Mouse (Mus musculus) left cerebral cortex, postnatal 25 days (tissue): Measurements from ENCODE around the gene Prl4a1. TPM values are rescaled to one million over a fixed set of nuclear protein-coding genes. Genes with fewer than 3 reads are reported as not detected.
"Not testable (repeated sequence)": the region's sequence is repeated elsewhere in the genome, so short reads cannot be mapped to it uniquely, and the experiment has no call there.

Source experiments
- DNase-seq, 2 experiments: peaks; one replicate each; pipeline ENCODE4 v3.0.0; 2022; ENCODE audit warnings: low spot score in 2 of 2, mixed read lengths in 1 of 2
- intact Hi-C: fragments of 180-260 bp; cut with DNase I; formaldehyde crosslinking; loops from one replicate; pipeline ENCODE4 v1.15.1; 2025
- total RNA-seq, 2 experiments: library from RNA; stranded (reverse); gene quantifications; 2 replicates each; pipeline ENCODE4 v1.2.3; 2021

The Prl4a1 gene
- total RNA-seq: not detected

DNA sequence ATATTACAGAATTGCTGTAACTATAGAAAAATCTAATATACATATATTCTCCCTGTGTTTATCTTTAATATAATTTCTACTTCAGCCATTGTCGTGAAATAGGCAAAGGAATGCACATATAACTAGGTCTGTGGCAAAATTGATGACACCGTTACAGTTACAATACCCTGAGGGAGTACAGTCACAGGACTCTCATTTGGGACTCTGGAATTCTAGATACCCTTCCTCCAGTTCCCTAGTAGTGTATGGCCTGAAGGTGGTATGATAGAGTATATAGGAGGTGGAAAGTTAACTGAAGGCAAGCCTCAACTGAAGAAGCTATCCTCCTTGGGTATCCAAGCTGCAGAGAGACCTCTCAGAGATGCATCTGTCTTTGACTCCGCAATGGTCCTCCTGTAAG, at the start of gene Prl4a1:
TSS of gene Prl4a1 (plus strand) at position 301 of the 400 bp plus-strand sequence.
- intact Hi-C loops: no loop called here
- DNase-seq: no peak

GRCm38 (mm10) chr13:27972931-27973330, 43.1 kb upstream of the Prl4a1 start:
- DNase-seq: no peak
- intact Hi-C loops: no loop called here

- DNase-seq, intact Hi-C loops: not testable (repeated sequence)
Measured at GRCm38 (mm10) chr13:27974281-27974680, 41.7 kb upstream of the Prl4a1 start.

DNA sequence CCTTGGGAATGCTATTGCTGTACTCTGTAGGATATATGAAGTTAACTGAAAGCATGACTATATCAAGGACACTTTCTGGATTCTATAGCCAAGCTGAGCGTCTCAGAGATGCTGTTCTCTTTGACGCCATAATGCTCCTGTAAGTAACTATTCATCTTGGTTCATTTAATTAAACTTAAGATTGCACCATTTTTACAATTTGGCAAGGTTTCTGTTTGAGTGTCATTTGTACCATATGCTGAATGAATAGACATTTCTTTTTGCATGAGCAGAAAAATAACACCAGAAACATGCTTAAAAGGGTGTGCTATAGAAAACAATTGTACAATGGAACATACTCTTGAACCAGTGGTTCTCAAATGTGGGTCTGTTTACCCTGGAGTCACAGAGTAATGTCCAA, 38.4 kb upstream of the Prl4a1 start:
- intact Hi-C loops: no loop called here
- DNase-seq: peak in 1 of 2 experiments; percentile 8

DNA sequence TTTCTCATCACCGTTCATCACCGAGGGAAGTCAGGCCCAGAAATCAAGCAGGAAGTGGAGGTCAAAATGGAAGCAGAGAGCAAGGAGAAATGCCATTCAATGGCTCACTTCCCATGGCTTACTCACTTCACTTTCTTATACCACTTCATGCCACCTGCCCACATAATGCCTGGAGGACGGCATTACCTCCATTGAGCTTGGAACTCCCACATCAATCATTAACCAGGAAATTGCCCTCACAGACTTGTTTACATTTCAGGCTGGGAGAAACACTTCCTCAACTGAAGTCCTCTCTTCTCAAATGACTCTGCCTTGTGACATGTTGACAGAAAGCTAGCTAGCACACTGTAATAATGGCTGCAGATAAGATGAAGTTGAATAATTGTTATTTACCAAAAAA, 19.5 kb upstream of the Prl4a1 start:
- intact Hi-C loops, DNase-seq: not testable (repeated sequence)

DNA sequence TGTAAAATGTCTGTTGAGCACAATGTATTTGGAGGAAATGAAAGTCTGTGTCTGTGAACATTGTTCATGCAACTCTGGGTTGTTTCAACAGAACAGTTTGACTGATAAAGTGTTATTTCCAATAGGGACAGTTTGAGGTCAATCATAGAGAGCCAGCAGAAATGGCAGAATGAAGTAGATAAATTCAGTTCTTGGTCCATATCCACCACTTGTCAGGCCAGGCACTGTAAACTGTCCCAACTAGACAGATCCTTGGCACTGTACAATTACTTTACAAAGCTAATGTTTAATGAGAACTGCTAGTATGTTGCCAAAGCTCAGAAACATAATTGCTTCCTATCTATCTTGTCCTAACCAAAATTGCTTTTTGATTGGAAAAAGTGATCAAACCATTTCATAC, 13.3 kb downstream of the Prl4a1 start:
- no peak for DNase-seq
- intact Hi-C loops: no loop called here

GRCm38 (mm10) chr13:28069315-28069714, 53.3 kb downstream of the Prl4a1 start:
- DNase-seq: no peak
- intact Hi-C loops: no loop called here

Other genes starting within 250 kb of the Prl4a1 start
- gene Prl7c1, start 235.4 kb upstream of the Prl4a1 start, total RNA-seq: not detected
- gene Prl2a1, start 214.6 kb upstream of the Prl4a1 start, total RNA-seq: not detected
- gene Prl2c1, start 166.9 kb upstream of the Prl4a1 start, total RNA-seq: not detected
- not detected for gene Prl5a1, start 126.3 kb downstream of the Prl4a1 start, total RNA-seq
- 10 to 100 TPM; 49.4 to 59.0 TPM for gene Gm11361, start 241.3 kb downstream of the Prl4a1 start, total RNA-seq